Mouse (Mus musculus): Measurements from ENCODE around the gene Krt24.

DNA sequence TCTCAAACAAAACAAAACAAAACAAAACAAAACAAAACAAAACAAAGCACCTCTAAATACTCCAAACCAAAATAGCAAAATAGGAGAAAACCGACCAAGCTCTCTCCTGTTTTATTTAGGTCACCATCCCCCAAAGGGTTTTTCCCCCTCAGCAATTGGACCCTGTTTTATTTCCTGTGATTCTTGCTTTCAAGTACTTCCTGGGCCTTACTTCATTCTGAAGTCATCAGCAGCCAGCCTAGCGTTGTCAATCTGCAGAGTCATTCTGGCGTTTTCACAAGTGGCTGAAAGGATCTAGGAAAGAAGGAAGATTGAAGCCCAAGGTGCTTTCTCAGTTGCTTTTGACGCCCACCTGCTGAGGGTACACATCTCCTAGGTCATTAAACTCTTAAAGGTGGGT, 1.7 kb downstream of the Krt24 start:
- TF ChIP-seq ZC3H11A (IDR thresholded peaks at IDR 0.05; ENCODE audit: borderline replicate concordance, low read depth, low read length) (no peak), CHD2 (IDR thresholded peaks at IDR 0.05; ENCODE audit: low read depth, low read length) (no peak), ZNF384 (IDR thresholded peaks at IDR 0.05; ENCODE audit: low read depth, low read length) (no peak)

Data from ES-E14 (cell line).